Mouse (Mus musculus) liver, adult (tissue): Measurements from ENCODE around the gene Plxnb2.

ENCODE experiments used
- GATA4 ChIP-seq: IDR thresholded peaks from 2 replicates; pipeline ENCODE4 v1.6.1; 2014; ENCODE audit warnings: mild to moderate bottlenecking, low read length; ENCODE audit not compliant: insufficient replicate concordance

The Plxnb2 gene

DNA sequence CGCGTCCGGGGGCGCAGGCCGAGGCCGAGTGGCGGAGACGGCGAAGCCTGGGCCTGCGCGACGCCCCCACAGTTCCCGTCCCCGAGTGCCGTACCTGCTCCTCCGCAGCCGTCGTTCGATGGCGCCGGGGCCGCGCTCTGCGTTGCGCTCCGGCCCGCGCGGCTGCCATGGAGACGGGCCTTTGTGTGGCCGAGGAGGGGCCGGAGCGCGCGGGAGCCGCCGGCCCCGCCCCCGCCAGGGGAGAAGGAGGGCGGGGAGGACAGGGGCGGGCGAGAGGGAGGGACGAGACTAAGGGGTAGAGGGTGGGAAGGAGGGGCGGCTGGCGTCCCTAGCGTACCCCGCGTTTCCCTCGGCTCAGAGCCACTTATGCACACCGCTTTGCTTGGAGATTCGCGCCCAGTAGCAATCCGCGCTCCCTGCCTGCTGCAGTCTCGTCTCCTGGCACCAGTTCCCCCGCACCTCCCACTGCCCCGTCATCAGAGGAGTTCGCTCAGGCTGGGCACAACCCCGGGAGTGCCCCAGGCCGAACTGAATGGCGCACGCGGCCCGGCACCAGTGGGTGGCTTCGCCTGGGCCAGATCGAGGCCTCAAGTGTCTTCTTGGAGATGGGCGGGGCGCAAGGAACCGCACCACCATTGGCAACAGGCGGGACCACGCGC, at the start of gene Plxnb2:
Gene Plxnb2, minus strand, starts transcription at position 218 of the 659 bp plus-strand sequence.
- no peak for TF ChIP-seq GATA4

DNA sequence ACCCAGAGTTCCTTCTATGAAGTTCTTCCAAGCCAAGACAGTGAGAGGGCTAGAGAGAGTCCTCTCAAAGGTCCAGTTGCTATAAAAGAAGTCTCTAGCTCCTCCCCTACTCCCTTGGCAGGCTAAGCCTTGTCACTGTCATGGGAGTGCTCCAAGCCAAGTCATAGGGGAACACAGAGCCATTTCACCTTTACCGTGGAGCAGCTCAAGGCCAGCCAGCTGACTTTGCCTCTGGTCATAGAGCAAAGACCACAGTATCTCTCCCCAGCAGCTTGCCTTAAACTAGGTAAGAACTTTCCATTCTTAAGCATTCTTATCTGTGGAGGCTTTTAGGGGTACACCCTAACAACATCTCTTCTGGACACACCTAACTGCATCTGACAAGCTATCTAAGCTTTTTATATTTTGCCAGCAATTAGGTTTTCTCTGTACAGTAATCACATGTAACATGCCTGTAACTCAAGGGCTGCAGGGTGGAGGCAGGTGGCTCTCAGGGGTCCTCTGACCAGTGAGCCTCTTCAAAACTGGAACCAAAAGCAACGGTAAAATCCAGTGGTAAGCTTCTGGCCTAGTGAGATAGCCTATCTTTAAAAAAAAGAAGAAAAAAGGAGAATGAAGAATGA, 35.1 kb upstream of the Plxnb2 start:
- TF ChIP-seq GATA4 = no peak

DNA sequence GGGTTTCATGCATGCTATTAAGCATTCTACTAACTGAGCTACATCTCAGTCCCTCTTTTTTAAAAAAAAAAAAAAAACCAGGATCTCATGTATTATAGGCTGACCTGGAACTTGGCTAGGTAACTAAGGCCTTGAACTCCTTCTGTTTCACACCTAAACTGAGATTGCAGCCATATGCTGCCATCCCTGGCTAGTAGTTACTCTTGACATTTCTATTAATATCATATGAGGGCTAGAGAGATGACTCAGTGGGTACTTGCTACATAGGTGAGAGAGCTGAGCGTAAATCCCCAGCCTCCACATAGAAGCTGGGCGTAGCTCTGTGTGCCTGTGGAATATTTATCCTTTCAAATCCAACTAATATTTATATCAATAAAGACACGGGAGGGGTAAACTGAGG, 34.4 kb upstream of the Plxnb2 start:
- no peak for TF ChIP-seq GATA4

DNA sequence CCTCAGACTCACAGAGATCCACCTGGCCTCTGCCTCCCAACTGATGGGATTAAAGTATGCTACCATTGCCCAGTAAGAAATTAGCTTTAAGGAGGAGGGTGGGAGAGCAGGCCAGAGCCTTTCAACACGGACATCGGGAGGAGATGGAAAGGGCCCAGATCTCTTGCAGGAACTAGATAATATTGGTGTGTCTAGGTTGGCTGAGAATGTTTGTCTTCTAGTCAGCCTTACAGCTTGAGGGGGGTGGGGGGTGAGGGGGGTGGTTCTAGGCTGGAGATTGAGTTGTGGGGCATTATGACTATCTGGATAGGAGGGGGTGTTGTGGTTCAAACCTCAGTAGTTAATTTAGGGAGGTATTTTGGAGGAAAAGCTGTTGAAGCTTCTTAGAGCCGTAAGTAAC, 32.9 kb upstream of the Plxnb2 start:
- no peak for TF ChIP-seq GATA4

DNA sequence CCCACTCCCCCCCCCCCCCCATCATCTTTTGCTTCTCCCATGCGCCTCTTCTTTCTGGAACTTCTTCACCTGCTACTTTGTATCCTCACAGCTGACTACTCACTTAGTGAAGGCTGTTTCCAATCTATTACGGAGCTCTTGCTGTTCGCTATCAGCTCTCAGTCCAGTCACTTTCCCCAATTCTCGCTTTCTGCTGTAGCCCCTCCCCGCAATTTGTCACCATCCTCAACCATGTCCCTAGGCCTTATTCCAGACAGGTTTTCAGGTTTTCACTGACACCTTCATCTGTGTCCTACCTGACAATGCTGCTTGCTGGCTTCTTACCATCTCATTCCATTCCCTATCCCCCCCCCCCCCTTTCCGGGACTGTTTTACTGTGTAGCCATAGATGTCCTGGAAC, 31.9 kb upstream of the Plxnb2 start:
- no peak for TF ChIP-seq GATA4

DNA sequence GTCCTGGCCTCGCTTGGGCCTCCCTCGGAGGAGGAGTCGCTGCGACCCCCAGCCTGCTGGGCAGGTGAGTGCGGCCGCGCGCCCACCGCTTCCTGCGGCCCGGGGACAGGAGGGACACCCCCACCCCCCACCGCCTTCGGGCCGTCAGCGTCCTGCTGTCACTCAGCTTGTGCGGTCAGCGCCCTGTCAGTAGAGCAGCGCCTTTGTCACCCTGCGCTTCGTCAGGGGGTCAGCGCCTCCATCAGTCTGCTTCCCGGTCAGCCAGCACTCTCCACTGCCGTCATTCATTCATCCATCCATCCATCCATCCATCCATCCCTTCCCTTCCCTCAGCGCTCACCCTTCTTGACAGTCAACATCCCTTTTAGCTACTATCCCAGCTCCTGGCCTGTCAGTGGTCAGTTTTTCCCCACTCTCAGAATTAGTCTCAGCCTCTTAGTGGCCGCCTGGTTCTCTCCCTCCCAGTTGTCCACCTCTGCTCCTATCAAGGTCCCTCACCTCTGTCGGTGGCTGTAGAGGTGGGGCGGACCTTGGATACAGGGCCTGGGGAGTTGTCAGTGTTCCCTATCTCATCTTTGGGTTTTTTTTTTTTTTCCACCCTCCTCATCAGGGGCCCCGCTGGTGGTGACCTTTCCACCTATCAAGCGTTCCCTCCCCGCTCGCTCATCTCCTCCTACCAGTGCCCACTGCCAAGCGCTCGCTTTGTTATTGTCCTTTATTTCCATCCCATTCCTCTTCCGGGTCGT, 31.3 kb upstream of the Plxnb2 start:
- TF ChIP-seq GATA4 = no peak

DNA sequence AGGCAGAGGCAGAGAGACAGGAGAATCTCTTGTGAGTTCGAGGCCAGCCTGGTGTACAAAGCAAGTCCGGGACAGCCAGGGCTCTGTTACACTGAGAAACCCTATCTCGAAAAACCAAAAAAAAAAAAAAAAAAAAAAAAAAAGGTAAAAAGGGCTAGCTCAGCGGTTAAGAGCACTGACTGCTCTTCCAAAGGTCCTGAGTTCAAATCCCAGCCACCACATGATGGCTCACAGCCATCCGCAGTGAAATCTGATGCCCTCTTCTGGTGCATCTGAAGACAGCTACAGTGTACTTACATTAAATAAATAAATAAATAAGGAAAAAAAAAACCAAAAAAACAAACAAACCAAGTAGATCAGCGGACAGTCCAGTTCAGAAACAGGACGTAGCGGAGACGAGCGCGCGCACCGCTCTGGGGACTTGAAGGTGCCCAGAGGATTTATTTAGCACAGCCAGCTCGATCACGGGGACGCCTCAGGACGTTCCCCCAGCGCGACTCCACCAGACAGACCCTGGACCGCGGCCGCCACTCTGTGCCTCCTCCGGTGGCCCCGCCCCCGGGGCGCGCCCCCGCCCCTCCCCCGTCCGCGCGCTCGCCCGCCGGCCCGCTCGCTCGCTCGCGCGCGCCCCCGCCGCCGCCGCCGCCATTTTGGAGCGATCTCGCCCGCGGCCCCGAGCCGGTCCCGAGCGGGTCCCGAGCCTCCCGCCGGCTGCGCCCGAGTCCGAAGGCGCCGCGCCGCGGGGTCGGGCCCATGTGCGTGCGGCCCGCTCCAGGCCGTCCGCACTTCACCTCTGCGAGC, 30.5 kb upstream of the Plxnb2 start, which contains the start of gene Ppp6r2:
Gene Ppp6r2, plus strand, starts transcription at position 639 of the 801 bp plus-strand sequence.
- TF ChIP-seq GATA4 = no peak

DNA sequence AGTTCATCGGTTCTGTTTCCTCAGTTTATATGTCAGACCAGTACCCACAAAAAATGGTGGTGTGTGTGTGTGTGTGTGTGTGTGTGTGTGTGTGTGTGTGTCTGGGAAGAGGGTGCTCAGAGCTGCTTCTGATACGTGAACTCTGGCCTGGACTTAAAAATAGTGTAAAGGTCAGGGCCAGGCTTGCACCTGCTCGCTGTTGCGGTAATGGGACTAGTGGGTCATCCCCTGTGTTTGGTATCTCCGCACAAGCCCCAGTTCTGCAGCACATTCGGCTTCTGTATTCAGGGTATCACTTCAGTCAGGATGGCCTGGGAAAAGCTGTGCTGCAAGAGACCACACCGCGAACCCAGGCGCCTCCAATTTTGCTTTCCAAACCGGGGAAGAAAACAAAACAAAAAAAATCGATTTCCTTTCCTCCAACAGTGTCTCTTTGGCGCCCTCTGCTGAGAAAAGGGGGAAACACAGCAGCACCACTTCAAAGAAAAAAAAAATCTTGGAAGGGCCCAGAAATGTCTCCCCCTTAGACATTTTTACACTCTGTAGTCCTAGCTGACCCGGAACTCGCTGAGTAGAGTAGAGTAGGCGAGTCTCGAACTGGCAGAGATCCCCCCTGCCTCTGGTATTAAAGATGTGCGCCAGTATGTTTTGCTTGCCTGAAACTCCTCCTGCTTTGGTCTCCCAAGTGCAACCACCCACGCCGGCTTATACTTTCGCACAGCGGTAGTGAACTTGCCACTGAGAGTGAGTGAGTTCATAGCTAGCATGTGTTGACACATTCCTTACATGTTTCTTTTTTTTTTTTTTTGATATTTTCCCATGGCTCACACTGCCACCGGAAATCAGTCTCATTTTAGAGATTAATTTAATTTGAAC, 29.5 kb upstream of the Plxnb2 start:
- no peak for TF ChIP-seq GATA4

DNA sequence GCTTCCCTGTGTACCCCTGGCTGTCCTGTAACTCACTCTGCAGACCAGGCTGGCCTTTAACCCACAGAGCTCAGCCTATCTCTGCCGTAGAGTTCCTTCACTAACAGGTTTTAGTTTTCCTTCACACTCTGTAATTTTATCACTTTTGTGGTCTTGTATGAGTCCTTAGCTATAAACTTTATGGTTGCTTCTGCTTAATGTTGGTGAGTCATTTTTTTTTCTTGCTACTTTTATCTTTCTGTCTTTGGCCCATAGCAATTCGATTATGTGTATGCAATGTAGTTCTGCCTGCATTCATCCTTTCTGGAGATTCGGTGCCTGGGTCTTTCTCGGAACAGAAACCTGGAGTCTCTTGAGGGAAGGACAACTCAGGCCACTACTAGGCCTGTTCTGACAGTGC, 26.9 kb upstream of the Plxnb2 start:
- no peak for TF ChIP-seq GATA4

DNA sequence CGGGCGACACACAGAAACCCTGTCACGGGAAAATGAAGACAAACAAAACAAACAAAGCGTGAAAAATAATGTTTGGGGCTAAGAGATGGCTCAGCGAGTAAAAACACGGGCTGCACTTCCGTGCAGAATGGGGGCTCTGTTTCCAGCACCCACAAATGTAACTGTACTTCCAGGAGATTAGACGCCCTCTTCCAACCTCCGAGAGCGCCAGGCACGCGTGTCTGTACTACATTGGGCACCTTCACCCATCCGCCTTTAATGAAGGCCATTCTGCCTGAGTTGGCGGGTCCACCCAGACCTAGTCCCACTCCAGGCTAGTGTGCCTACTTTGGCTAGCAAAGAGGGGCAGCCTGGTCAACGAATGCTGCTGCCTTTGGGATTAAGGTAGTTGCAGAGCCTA, 16.5 kb upstream of the Plxnb2 start:
- no peak for TF ChIP-seq GATA4

DNA sequence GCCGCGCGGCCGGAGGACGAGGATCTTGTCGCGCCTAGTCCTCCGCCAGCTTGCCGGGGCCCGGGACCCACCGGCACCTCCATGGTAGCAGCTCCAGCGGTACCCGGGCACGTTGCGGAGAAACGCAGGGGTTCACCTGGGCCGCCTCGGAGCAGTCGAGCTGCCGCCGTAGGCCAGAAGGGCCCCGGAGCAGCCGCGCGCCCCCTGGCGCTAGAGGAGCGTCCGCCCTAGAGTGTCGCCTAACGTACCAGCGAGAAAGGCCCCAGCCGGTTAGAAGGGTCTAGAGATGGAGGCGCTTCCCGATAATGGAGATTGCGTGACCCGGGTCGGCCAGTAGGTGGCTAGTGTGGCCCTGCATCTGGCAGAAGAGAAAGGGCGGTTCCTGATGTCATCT, 15.7 kb upstream of the Plxnb2 start, which contains the start of gene Dennd6b:
Gene Dennd6b, minus strand, starts transcription at position 184 of the 394 bp plus-strand sequence.
- peak; percentile 88; the same call in 1 of the 2 replicates for TF ChIP-seq GATA4

DNA sequence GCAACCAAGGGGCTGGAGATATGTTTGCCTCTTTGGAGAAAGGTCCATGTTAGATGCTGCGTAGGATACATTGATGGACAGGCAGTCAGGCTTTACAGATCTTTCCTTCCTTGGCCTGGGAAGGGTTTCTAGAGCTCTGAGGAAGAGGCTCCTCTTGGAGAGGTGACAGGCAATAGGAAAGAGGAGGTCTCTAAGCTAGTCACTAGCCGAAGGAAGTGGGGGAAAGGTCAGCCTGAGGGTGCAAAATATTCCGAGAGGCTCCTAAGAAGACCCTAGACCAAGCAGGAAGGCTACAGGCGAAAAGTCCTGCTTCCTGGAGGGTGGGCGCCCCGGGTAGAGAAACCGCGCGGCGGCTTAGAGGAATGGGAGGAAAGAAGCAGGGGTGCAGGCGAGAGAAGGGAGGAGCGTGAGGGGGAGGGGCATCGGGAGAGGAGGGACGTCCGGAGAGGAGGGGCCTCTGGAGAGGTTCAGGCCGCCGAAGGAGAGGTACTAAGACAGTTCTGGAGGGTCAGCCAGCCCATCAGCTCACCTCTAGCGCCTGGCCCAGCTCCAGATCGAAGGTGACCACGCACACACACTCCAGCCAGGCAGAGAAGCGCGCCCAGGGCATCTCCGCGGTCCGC, 15.2 kb upstream of the Plxnb2 start:
- TF ChIP-seq GATA4 = no peak

DNA sequence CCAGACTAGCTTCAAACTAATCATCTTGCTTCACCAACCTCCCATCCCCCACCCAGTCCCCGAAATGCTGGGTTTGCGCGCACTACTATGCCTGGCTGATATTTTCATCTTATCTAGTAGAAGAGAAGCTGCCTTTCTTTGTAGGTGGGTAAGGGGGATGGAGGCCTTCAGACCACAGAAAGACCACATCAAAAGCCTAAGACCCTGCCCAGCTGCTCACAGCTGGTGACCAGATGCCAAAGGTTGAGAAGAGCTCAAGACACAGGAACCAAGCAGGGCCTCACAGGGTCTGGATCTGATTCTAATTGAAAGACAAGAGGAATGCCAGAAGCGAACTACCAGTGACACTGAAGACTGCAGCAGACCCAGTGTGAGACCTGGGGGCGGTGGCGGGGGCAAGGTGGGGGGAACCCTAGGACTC, 14.7 kb upstream of the Plxnb2 start:
- TF ChIP-seq GATA4 = no peak

DNA sequence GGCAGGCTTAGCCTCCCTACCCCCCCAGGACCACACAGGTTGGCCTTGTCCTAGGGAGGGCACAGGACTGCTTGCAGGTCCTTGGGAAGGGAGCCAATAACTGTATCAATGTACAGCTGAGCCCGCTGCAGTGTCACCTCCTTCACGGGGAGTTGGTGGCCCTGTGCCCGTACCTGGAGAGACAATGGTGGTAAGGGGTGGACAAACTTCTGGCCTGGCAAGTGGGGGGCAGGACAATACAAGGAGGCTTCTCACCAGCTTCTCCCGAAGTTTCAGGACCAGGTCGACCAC, 4.3 kb upstream of the Plxnb2 start:
- TF ChIP-seq GATA4 = no peak
